Mouse (Mus musculus) splenic B cell, adult 2 months (primary cell): ENCODE measurements around the gene Ncam2.

Experiments used
- DNase-seq: peaks from one replicate; pipeline ENCODE4 v3.0.0-alpha.2; 2011; ENCODE audit warnings: low read depth, low spot score
- H3K27me3 ChIP-seq: 2 replicates; pipeline ENCODE4 v1.6.1; 2012; ENCODE audit warnings: mild to moderate bottlenecking, low read length, moderate library complexity, mixed read lengths; ENCODE audit not compliant: control insufficient read depth, poor library complexity, insufficient read depth, severe bottlenecking
- H3K36me3 ChIP-seq: 2 replicates; pipeline ENCODE4 v1.6.1; 2012; ENCODE audit warnings: mild to moderate bottlenecking, low read length, moderate library complexity, mixed read lengths; ENCODE audit not compliant: control insufficient read depth, poor library complexity, insufficient read depth, severe bottlenecking

The Ncam2 gene

DNA sequence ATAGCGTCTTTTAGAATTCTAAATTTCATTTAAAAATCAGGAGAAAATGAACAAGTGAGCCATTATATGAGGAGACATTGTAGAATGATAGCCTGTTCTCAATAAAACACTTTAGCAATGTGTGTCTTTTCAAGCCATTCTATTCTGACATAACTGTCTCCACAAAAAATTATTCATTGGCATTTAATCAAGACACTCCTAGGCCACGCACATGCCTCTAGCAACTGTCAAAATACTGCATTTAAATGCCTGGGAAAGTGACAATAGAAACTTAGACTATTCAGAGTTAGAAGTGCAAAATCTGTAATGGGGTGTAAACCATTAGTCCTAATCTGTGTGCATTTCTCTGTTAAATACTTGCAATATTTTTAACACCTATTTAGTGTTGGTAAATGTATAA, 456.1 kb downstream of the Ncam2 start:
- H3K27me3 ChIP-seq: no peaks in the 10 kb centered on the region
- H3K36me3 ChIP-seq: no peaks in the 10 kb centered on the region
- no peak for DNase-seq

DNA sequence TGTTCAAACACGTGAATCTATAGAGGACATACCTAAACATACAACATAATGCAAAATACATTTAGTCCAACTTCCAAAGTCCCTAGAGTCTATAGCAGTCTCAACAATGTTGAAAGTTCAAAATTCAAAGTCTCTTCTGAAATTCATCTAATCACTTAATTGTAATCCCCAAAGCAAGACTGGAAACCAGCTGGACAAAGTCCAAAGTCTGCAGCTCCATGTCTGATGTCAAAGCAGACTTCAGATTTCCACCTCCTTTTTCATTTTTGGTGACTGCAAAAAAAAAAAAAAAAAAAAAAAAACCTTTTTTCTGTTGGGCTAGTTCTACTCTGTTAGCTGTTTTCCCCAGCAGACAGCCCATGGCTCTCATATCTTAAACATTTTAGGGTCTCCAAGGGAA, 473.4 kb downstream of the Ncam2 start:
- DNase-seq: no peak
- Histone ChIP-seq H3K36me3 (no peaks in the 10 kb centered on the region), H3K27me3 (no peaks in the 10 kb centered on the region)

DNA sequence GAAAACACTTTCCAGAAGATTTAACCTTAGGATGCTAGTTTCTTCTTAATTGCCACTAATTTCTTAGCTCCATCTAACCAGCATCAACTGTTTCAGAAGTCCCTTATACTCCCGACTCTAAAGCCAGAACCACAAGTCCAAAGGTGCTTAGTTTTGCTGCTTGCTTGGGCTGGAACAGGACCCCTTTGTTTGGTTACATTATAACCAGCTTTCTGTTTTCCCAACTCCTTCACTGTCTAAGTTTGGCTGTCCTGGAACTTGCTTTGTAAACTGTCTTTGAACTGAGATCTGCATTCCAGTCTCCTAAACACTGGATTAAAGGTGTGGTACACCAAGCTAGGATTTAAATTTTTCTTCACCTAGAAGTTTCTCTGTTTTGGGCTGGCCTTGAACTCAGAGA, 475.0 kb downstream of the Ncam2 start:
- no peak for DNase-seq
- Histone ChIP-seq H3K36me3 (no peaks in the 10 kb centered on the region), H3K27me3 (no peaks in the 10 kb centered on the region)
